ENCODE assay signal across 24 mouse cellular contexts in the genomic region with DNA sequence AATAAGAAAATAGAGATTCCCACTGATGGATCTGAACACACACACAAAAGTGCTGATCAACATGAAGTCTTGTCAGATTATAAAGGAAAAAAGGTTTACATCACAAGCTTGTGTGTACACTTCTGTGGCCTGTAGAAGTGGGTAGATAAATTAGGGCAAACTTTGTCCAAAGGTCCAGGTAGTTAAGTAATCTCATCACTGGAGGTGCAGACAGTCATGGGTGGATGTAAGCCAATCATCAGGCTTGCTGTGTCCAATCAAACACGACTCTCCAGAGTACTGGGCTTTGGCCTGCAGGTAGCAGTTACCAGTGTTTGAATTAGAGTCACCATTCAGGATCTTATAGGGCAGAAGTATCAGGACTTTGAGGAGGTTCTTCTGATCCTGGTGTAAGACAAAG. TPM values are rescaled to one million over a fixed set of nuclear protein-coding genes. Genes with fewer than 3 reads are reported as not detected.
DNase-seq lines count a peak whose midpoint lies in the region; ATAC-seq and TF ChIP-seq lines count a peak whose summit lies in the region.
"Had no signal": no experiment of that assay in that cellular context is flagged by ENCODE, and none has a peak within 500 bp of the region (broad histone marks: within the 10 kb centered on the region; RNA-seq: fewer than 3 reads in every experiment).

No protein-coding gene starts in this region.

- H3K9me3 ChIP-seq in heart, embryonic 12.5 days (replicated peaks), result no peaks in the 10 kb centered on the region
- H3K9me3 ChIP-seq in heart, embryonic 16.5 days (replicated peaks; ENCODE audit: control insufficient read depth, low read length), result no peaks in the 10 kb centered on the region
- no peaks in the 10 kb centered on the region for H3K9me3 ChIP-seq in liver, embryonic 12.5 days (replicated peaks)
- H3K9me3 ChIP-seq in liver, embryonic 11.5 days (ENCODE audit: control insufficient read depth, low read length), result no peaks in the 10 kb centered on the region
- H3K9me3 ChIP-seq: embryonic facial prominence, embryonic 12.5 days; forebrain, embryonic 15.5 days; hindbrain, embryonic 10.5 days had no signal

- ATAC-seq in heart, embryonic 12.5 days (ENCODE audit: insufficient number of reproducible peaks, low FRiP score), result no peak
- ATAC-seq in heart, embryonic 16.5 days (replicated peaks; ENCODE audit: extremely low read depth, insufficient read depth, low FRiP score), result no peak
- no peak for ATAC-seq in liver, embryonic 12.5 days
- ATAC-seq in liver, embryonic 11.5 days (replicated peaks; ENCODE audit: low FRiP score), result no peak
- ATAC-seq: forebrain, embryonic 15.5 days; intestine, embryonic 16.5 days had no signal

- TF ChIP-seq POLR2A in heart, adult 2 months (IDR thresholded peaks at IDR 0.05; ENCODE audit: insufficient read depth, low read depth, low read length), result no peak

- H3K4me2 ChIP-seq in heart, embryonic 12.5 days, result peak overlapping the region; percentile 37; the same call in 1 of the 2 replicates
- H3K4me2 ChIP-seq in heart, embryonic 16.5 days (ENCODE audit: low read depth, low read length), result peak overlapping the region; percentile 33
- H3K4me2 ChIP-seq in liver, embryonic 12.5 days, result no peak overlapping the region
- H3K4me2 ChIP-seq in liver, embryonic 11.5 days, result no peak overlapping the region
- H3K4me2 ChIP-seq: embryonic facial prominence, embryonic 12.5 days; forebrain, embryonic 15.5 days; hindbrain, embryonic 14.5 days had no signal

- peaks cover 2% of the 10 kb centered on the region; the same call in 1 of the 2 replicates for H3K79me2 ChIP-seq in heart, adult 2 months (replicated peaks; ENCODE audit: control insufficient read depth, insufficient read depth, low read length)

- no peak overlapping the region; the same call in 1 of the 2 replicates for H3K9ac ChIP-seq in heart, embryonic 12.5 days
- no peak overlapping the region for H3K9ac ChIP-seq in heart, adult 2 months (ENCODE audit: low read depth, low read length)
- no peak overlapping the region for H3K9ac ChIP-seq in heart, embryonic 16.5 days (ENCODE audit: low read length)
- no peak overlapping the region for H3K9ac ChIP-seq in liver, embryonic 12.5 days
- H3K9ac ChIP-seq in liver, embryonic 11.5 days (ENCODE audit: low read depth, low read length), result no peak overlapping the region
- H3K9ac ChIP-seq: embryonic facial prominence, embryonic 12.5 days; forebrain, embryonic 15.5 days; hindbrain, embryonic 14.5 days had no signal

- no peak overlapping the region for H3K4me3 ChIP-seq in heart, embryonic 12.5 days
- no peak overlapping the region for H3K4me3 ChIP-seq in heart, adult 2 months
- H3K4me3 ChIP-seq in heart, embryonic 16.5 days (ENCODE audit: low read length), result 0 out of 2 replicates have a peak overlapping the region, but pooled peaks have one; percentile 0
- H3K4me3 ChIP-seq in liver, embryonic 12.5 days, result no peak overlapping the region
- H3K4me3 ChIP-seq in liver, embryonic 11.5 days (ENCODE audit: low read depth, low read length), result no peak overlapping the region
- H3K4me3 ChIP-seq: embryonic facial prominence, embryonic 12.5 days; forebrain, embryonic 15.5 days; hindbrain, embryonic 10.5 days had no signal

- DNase-seq in heart, adult 2 months, result no peak
- no peak for DNase-seq in heart, adult 18-20 months
- no peak for DNase-seq in liver, embryonic 11.5 days (ENCODE audit: low spot score)
- DNase-seq in frontal cortex, postnatal 14 days (ENCODE audit: low spot score in 2 of 2), result no peak
- DNase-seq in lung, postnatal 4 days, result no peak
- DNase-seq: adrenal gland, postnatal 14 days; cerebellum, adult 11-12 months; cerebellum, adult 9-10 months; cerebellum, postnatal 25 days; gastrocnemius, postnatal 10 days had no signal

- intact Hi-C loops in heart, adult 2 months (cut with DNase I), result no loop called here

- H3K27ac ChIP-seq in heart, embryonic 12.5 days (ENCODE audit: poor library complexity, severe bottlenecking), result peak overlapping the region; percentile 33
- H3K27ac ChIP-seq in heart, adult 2 months, result no peak overlapping the region; the same call in 1 of the 2 replicates
- H3K27ac ChIP-seq in heart, embryonic 16.5 days (ENCODE audit: low read length), result peak overlapping the region; percentile 69
- H3K27ac ChIP-seq in liver, embryonic 12.5 days, result 0 out of 2 replicates have a peak overlapping the region, but pooled peaks have one; percentile 21
- no peak overlapping the region for H3K27ac ChIP-seq in liver, embryonic 11.5 days (ENCODE audit: low read depth, low read length)
- H3K27ac ChIP-seq: embryonic facial prominence, embryonic 12.5 days; forebrain, embryonic 15.5 days; hindbrain, embryonic 10.5 days; hindbrain, embryonic 14.5 days had no signal

- no peaks in the 10 kb centered on the region for H3K27me3 ChIP-seq in heart, embryonic 12.5 days (replicated peaks)
- H3K27me3 ChIP-seq in heart, adult 2 months (ENCODE audit: control insufficient read depth, insufficient read depth, low read length), result no peaks in the 10 kb centered on the region
- no peaks in the 10 kb centered on the region for H3K27me3 ChIP-seq in heart, embryonic 16.5 days (ENCODE audit: control insufficient read depth, insufficient read depth, low read length)
- no peaks in the 10 kb centered on the region for H3K27me3 ChIP-seq in liver, embryonic 12.5 days (replicated peaks)
- no peaks in the 10 kb centered on the region for H3K27me3 ChIP-seq in liver, embryonic 11.5 days (replicated peaks; ENCODE audit: control insufficient read depth, insufficient read depth, low read length)
- H3K27me3 ChIP-seq: embryonic facial prominence, embryonic 12.5 days; forebrain, embryonic 15.5 days had no signal

- WGBS in heart, embryonic 12.5 days, result 61% methylated on average over 1 of the region's 1 CpGs
- WGBS in heart, adult 2 months, result 31% methylated on average over 1 of the region's 1 CpGs
- WGBS in heart, embryonic 16.5 days, result 46% methylated on average over 1 of the region's 1 CpGs
- 45% methylated on average over 1 of the region's 1 CpGs for WGBS in liver, embryonic 12.5 days (ENCODE audit: insufficient replicate concordance)
- WGBS in liver, embryonic 11.5 days, result 71% methylated on average over 1 of the region's 1 CpGs

- H3K4me1 ChIP-seq in heart, embryonic 12.5 days (replicated peaks), result peaks cover 20% of the 10 kb centered on the region
- H3K4me1 ChIP-seq in heart, adult 2 months (ENCODE audit: control insufficient read depth, insufficient read depth, low read length), result peaks cover 5% of the 10 kb centered on the region
- H3K4me1 ChIP-seq in heart, embryonic 16.5 days (ENCODE audit: control insufficient read depth, insufficient read depth, low read length), result peaks cover 14% of the 10 kb centered on the region
- H3K4me1 ChIP-seq in liver, embryonic 12.5 days, result peaks cover 15% of the 10 kb centered on the region; the same call in 1 of the 2 replicates
- H3K4me1 ChIP-seq in liver, embryonic 11.5 days (replicated peaks; ENCODE audit: control insufficient read depth, insufficient read depth, low read length), result 0 out of 2 replicates have a peak, but pooled peaks cover 3% of the 10 kb centered on the region
- H3K4me1 ChIP-seq: forebrain, embryonic 15.5 days; hindbrain, embryonic 10.5 days had no signal

- H3K36me3 ChIP-seq in heart, embryonic 12.5 days, result peaks cover 56% of the 10 kb centered on the region
- H3K36me3 ChIP-seq in heart, adult 2 months (ENCODE audit: control insufficient read depth, insufficient read depth, low read length), result peaks cover 9% of the 10 kb centered on the region
- peaks cover 38% of the 10 kb centered on the region for H3K36me3 ChIP-seq in heart, embryonic 16.5 days (ENCODE audit: control insufficient read depth, insufficient read depth)
- peaks cover 81% of the 10 kb centered on the region for H3K36me3 ChIP-seq in liver, embryonic 12.5 days
- H3K36me3 ChIP-seq in liver, embryonic 11.5 days (ENCODE audit: control insufficient read depth, insufficient read depth, low read length), result peaks cover 31% of the 10 kb centered on the region

- TF ChIP-seq EP300 in heart, adult 2 months (IDR thresholded peaks at IDR 0.05; ENCODE audit: insufficient read depth, low read depth, low read length), result no peak

- no peak for TF ChIP-seq CTCF in heart, adult 2 months (IDR thresholded peaks at IDR 0.05)

RNA-seq across cellular contexts. Expression of a gene that starts 7.5 kb away (rescaled TPM):
- polyA plus RNA-seq in heart, embryonic 12.5 days (2016; fragmentation: Nextera tagmentation; extraction: Ambion mirVana), result 71.7 and 74.5 TPM in 2 replicates
- total RNA-seq in heart, adult 2 months (2021), result 10 to 100 TPM; 81.7 to 99.2 TPM
- polyA plus RNA-seq in heart, adult 2 months (2012; rRNA removed), result 40.2 and 63.3 TPM in 2 replicates
- 71.6 and 73.3 TPM in 2 replicates for polyA plus RNA-seq in heart, embryonic 16.5 days (2015; fragmentation: Nextera tagmentation; extraction: Ambion mirVana)
- 10 to 100 TPM; 89.0 to 90.5 TPM for total RNA-seq in heart, adult 18-20 months (2021)
- 107 and 117 TPM in 2 replicates for polyA plus RNA-seq in liver, embryonic 12.5 days (2016; fragmentation: Nextera tagmentation; extraction: Ambion mirVana)
- 130 and 141 TPM in 2 replicates for polyA plus RNA-seq in liver, embryonic 11.5 days (2014; fragmentation: Nextera tagmentation; extraction: Ambion mirVana)

RNA-seq across cellular contexts. Expression of a gene that starts 7.8 kb away (rescaled TPM):
- 37.9 and 40.2 TPM in 2 replicates for polyA plus RNA-seq in heart, embryonic 12.5 days (2016; fragmentation: Nextera tagmentation; extraction: Ambion mirVana)
- 10 to 100 TPM; 49.5 to 54.9 TPM for total RNA-seq in heart, adult 2 months (2021)
- 53.9 and 92.7 TPM in 2 replicates for polyA plus RNA-seq in heart, adult 2 months (2012; rRNA removed)
- 44.4 and 51.6 TPM in 2 replicates for polyA plus RNA-seq in heart, embryonic 16.5 days (2015; fragmentation: Nextera tagmentation; extraction: Ambion mirVana)
- 10 to 100 TPM; 53.0 to 54.7 TPM for total RNA-seq in heart, adult 18-20 months (2021)
- 18.9 and 21.8 TPM in 2 replicates for polyA plus RNA-seq in liver, embryonic 12.5 days (2016; fragmentation: Nextera tagmentation; extraction: Ambion mirVana)
- polyA plus RNA-seq in liver, embryonic 11.5 days (2014; fragmentation: Nextera tagmentation; extraction: Ambion mirVana), result 27.2 and 32.9 TPM in 2 replicates

RNA-seq across cellular contexts. Expression of a gene that starts 48.8 kb away (rescaled TPM):
- not detected in 2 replicates for polyA plus RNA-seq in heart, embryonic 12.5 days (2016; fragmentation: Nextera tagmentation; extraction: Ambion mirVana)
- total RNA-seq in heart, adult 2 months (2021), result not detected
- polyA plus RNA-seq in heart, adult 2 months (2012; rRNA removed), result not detected in 2 replicates
- polyA plus RNA-seq in heart, embryonic 16.5 days (2015; fragmentation: Nextera tagmentation; extraction: Ambion mirVana), result not detected in 2 replicates
- not detected for total RNA-seq in heart, adult 18-20 months (2021)
- 0.36 and 0.50 TPM in 2 replicates for polyA plus RNA-seq in liver, embryonic 12.5 days (2016; fragmentation: Nextera tagmentation; extraction: Ambion mirVana)
- polyA plus RNA-seq in liver, embryonic 11.5 days (2014; fragmentation: Nextera tagmentation; extraction: Ambion mirVana), result 0.38 TPM in 1 of 2 replicates, not detected in the other
- total RNA-seq: adrenal gland, adult 18-20 months; adrenal gland, postnatal 14 days; gastrocnemius, postnatal 10 days; gastrocnemius, postnatal 4 days; MEL had no signal
- polyA plus RNA-seq: C2C12; cortical plate, adult 2 months; embryonic facial prominence, embryonic 12.5 days; forebrain, embryonic 11.5 days; forebrain, embryonic 15.5 days; hindbrain, embryonic 10.5 days; hindbrain, embryonic 14.5 days; intestine, embryonic 16.5 days had no signal

Comparison
In these comparisons a context has a peak if more than half of its experiments do, and no peak if none do; other contexts are left out.
1. H3K27ac ChIP-seq: peak in heart, embryonic 12.5 days (single experiment), heart, embryonic 16.5 days (single experiment) and liver, embryonic 12.5 days (single experiment); none in heart, adult 2 months (single experiment) and liver, embryonic 11.5 days (single experiment).
2. H3K4me2 ChIP-seq: peak in heart, embryonic 12.5 days (single experiment) and heart, embryonic 16.5 days (single experiment); none in liver, embryonic 12.5 days (single experiment) and liver, embryonic 11.5 days (single experiment).